Mouse (Mus musculus) MEL (cell line): ENCODE data around the gene Islr2.

Experiments used
- EP300 ChIP-seq, 2 experiments: IDR thresholded peaks; 2 replicates each; pipeline ENCODE4 v1.6.1; 2011; ENCODE audit warnings: improper control_type of control experiment in 2 of 2, low read length in 2 of 2, low read depth in 1 of 2, mild to moderate bottlenecking in 1 of 2
- GATA1 ChIP-seq: IDR thresholded peaks from 2 replicates; pipeline ENCODE4 v1.6.1; 2011; ENCODE audit warnings: low read depth, low read length, improper control_type of control experiment
- NRF1 ChIP-seq: IDR thresholded peaks from 2 replicates; pipeline ENCODE4 v1.6.1; 2014; ENCODE audit warnings: low read depth, mild to moderate bottlenecking, inconsistent platforms, low read length, improper control_type of control experiment, moderate library complexity; ENCODE audit not compliant: poor library complexity, insufficient read depth, severe bottlenecking
- USF1 ChIP-seq: IDR thresholded peaks from 2 replicates; pipeline ENCODE4 v1.6.1; 2014; ENCODE audit warnings: low read depth, mild to moderate bottlenecking, inconsistent platforms, low read length, improper control_type of control experiment, moderate library complexity
- ZC3H11A ChIP-seq: IDR thresholded peaks from 2 replicates; pipeline ENCODE4 v1.6.1; 2012; ENCODE audit warnings: low read depth, mild to moderate bottlenecking, inconsistent platforms, low read length, improper control_type of control experiment

GRCm38 (mm10) chr9:58163146-58163545 is 41.0 kb downstream of the Islr2 start:
- TF ChIP-seq GATA1 (no peak), NRF1 (no peak), ZC3H11A (no peak), USF1 (no peak), EP300 (IDR thresholded peaks at IDR 0.05; ENCODE audit: low read depth in 1 of 2, low read length in 2 of 2) (no peak)
